Comparison of ENCODE assay signal across 8 mouse cellular contexts in the genomic region with DNA sequence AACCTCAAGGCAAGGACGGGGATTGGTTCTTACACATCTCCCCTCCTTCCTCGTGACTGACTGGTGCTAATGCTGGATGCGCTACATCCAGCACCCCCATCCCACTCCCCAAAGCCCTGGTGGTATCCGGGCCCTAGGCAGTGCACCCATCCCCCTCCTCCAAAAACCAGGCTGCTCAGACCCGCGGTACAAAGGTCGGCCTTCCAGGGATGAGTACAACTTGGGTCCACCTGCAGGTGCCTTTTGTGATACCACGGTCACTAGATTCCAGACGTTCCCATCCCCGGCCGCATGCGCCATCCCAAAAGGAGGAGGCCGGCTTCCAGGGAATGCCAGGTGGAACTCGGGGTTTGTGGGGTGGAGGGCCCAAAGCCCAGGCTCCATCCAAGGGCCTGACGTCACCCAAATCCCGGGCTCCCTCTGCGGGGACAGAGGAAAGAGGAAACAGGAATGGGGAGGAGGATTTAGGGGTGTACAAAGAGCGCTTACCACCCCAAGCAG. TPM values are rescaled to one million over a fixed set of nuclear protein-coding genes. Genes with fewer than 3 reads are reported as not detected.
DNase-seq lines count a peak whose midpoint lies in the region; ATAC-seq and TF ChIP-seq lines count a peak whose summit lies in the region.

No protein-coding gene starts in this region.

- H3K4me2 ChIP-seq in midbrain, postnatal 0 days (ENCODE audit: low read depth, low read length, poor library complexity, severe bottlenecking) = peak overlapping the region; percentile 87

- peak overlapping the region; percentile 80 for H3K4me3 ChIP-seq in brown adipose tissue, adult 24 weeks (ENCODE audit: insufficient read depth, low read depth, low read length)
- peak overlapping the region; percentile 87 for H3K4me3 ChIP-seq in midbrain, postnatal 0 days (ENCODE audit: low read depth, low read length)

- H3K4me1 ChIP-seq in brown adipose tissue, adult 24 weeks (ENCODE audit: control insufficient read depth, insufficient read depth, insufficient read length, low read length) = peaks cover 8% of the 10 kb centered on the region
- H3K4me1 ChIP-seq in midbrain, postnatal 0 days (ENCODE audit: insufficient read depth, low read length) = peaks cover 13% of the 10 kb centered on the region

- peak overlapping the region; percentile 98 for H3K9ac ChIP-seq in midbrain, postnatal 0 days (replicated peaks; ENCODE audit: low read length, poor library complexity, severe bottlenecking)

- WGBS in midbrain, postnatal 0 days = 0% methylated on average over 18 of the region's 18 CpGs

- H3K9me3 ChIP-seq in midbrain, postnatal 0 days (ENCODE audit: low read length) = no peaks in the 10 kb centered on the region

- TF ChIP-seq CTCF in midbrain, postnatal 0 days (IDR thresholded peaks at IDR 0.05) = peak; percentile 10

- intact Hi-C loops in left cerebral cortex, postnatal 14 days (cut with DNase I) = loop anchor here (10.0 kb wide), 1 partner anchor 47 kb away; no protein-coding TSS in a partner anchor

- ATAC-seq in midbrain, postnatal 0 days (ENCODE audit: low FRiP score) = peak; percentile 75

- DNase-seq in ovary, postnatal 14 days (ENCODE audit: low spot score) = peak; percentile 11
- no peak for DNase-seq in ovary, adult 18-20 months (ENCODE audit: low spot score)
- DNase-seq in forelimb bud, embryonic 11.5 days (ENCODE audit: low read depth, low spot score) = peak; percentile 5
- peak; percentile 42 for DNase-seq in kidney, adult 11 months
- peak; percentile 44 to 55 for DNase-seq in left cerebral cortex, postnatal 14 days (ENCODE audit: low spot score in 2 of 2)
- peak; percentile 65 for DNase-seq in midbrain, postnatal 0 days (ENCODE audit: low spot score)
- DNase-seq in spleen, postnatal 4 days (ENCODE audit: low spot score in 2 of 2) = no peak

- H3K27ac ChIP-seq in brown adipose tissue, adult 24 weeks (replicated peaks; ENCODE audit: low read depth, low read length) = peak overlapping the region; percentile 31
- peak overlapping the region; percentile 83 for H3K27ac ChIP-seq in midbrain, postnatal 0 days (ENCODE audit: low read depth, low read length)

- peaks cover 8% of the 10 kb centered on the region for H3K36me3 ChIP-seq in midbrain, postnatal 0 days (ENCODE audit: insufficient read depth, low read length)

- H3K27me3 ChIP-seq in midbrain, postnatal 0 days (ENCODE audit: insufficient read depth, low read length) = no peaks in the 10 kb centered on the region

RNA-seq across cellular contexts. Expression of gene Scamp5, which starts 0.5 kb away (rescaled TPM):
- polyA plus RNA-seq in brown adipose tissue, adult 24 weeks (2012; ENCODE audit: insufficient read depth, insufficient read length, missing spikeins) = 5.2 and 5.5 TPM in 2 replicates
- total RNA-seq in left cerebral cortex, postnatal 14 days (2021) = 100 to 1,000 TPM; 414 to 420 TPM
- total RNA-seq in midbrain, postnatal 0 days (2014; rRNA removed) = 389 and 404 TPM in 2 replicates
- 206 and 213 TPM in 2 replicates for polyA plus RNA-seq in midbrain, postnatal 0 days (2015; fragmentation: Nextera tagmentation; extraction: Ambion mirVana)

RNA-seq across cellular contexts. Expression of gene Ppcdc, which starts 27.4 kb away (rescaled TPM):
- polyA plus RNA-seq in brown adipose tissue, adult 24 weeks (2012; ENCODE audit: insufficient read depth, insufficient read length, missing spikeins) = 16.5 and 22.5 TPM in 2 replicates
- 10 to 100 TPM; 14.4 to 14.7 TPM for total RNA-seq in left cerebral cortex, postnatal 14 days (2021)
- 23.1 and 29.7 TPM in 2 replicates for total RNA-seq in midbrain, postnatal 0 days (2014; rRNA removed)
- polyA plus RNA-seq in midbrain, postnatal 0 days (2015; fragmentation: Nextera tagmentation; extraction: Ambion mirVana) = 15.0 and 17.6 TPM in 2 replicates

RNA-seq across cellular contexts. Expression of gene Rpp25, which starts 36.5 kb away (rescaled TPM):
- not detected in 2 replicates for polyA plus RNA-seq in brown adipose tissue, adult 24 weeks (2012; ENCODE audit: insufficient read depth, insufficient read length, missing spikeins)
- total RNA-seq in left cerebral cortex, postnatal 14 days (2021) = 10 to 100 TPM; 15.2 to 16.4 TPM
- total RNA-seq in midbrain, postnatal 0 days (2014; rRNA removed) = 24.2 and 24.8 TPM in 2 replicates
- 26.5 and 34.5 TPM in 2 replicates for polyA plus RNA-seq in midbrain, postnatal 0 days (2015; fragmentation: Nextera tagmentation; extraction: Ambion mirVana)

RNA-seq across cellular contexts. Expression of gene Cox5a, which starts 53.8 kb away (rescaled TPM):
- polyA plus RNA-seq in brown adipose tissue, adult 24 weeks (2012; ENCODE audit: insufficient read depth, insufficient read length, missing spikeins) = 2,595 and 2,603 TPM in 2 replicates
- total RNA-seq in left cerebral cortex, postnatal 14 days (2021) = 100 to 1,000 TPM; 481 to 515 TPM
- 250 and 266 TPM in 2 replicates for total RNA-seq in midbrain, postnatal 0 days (2014; rRNA removed)
- 1,115 and 1,120 TPM in 2 replicates for polyA plus RNA-seq in midbrain, postnatal 0 days (2015; fragmentation: Nextera tagmentation; extraction: Ambion mirVana)

Comparison
In these comparisons a context has a peak if more than half of its experiments do, and no peak if none do; other contexts are left out.
1. DNase-seq: peak in ovary, postnatal 14 days (single experiment), forelimb bud, embryonic 11.5 days (single experiment), kidney, adult 11 months (single experiment), left cerebral cortex, postnatal 14 days (2 of 2) and midbrain, postnatal 0 days (single experiment); none in ovary, adult 18-20 months (single experiment) and spleen, postnatal 4 days (0 of 2).